Mouse (Mus musculus) kidney, embryonic 16.5 days (tissue): Measurements from ENCODE around the gene Gm10271. TPM values are rescaled to one million over a fixed set of nuclear protein-coding genes. Genes with fewer than 3 reads are reported as not detected.
A peak's percentile ranks its signal among the peaks of the same experiment; 100 is the strongest.

ENCODE experiments used
- ATAC-seq: fragments of 200-750 bp; cut with Nextera tagmentation; 2 replicates; pipeline ENCODE4 v1.8.0; 2017; ENCODE audit warnings: moderate TSS enrichment; ENCODE audit not compliant: low FRiP score, low TSS enrichment
- H3K27ac ChIP-seq: fragments of 300-500 bp; sonication (generic); 2 replicates; pipeline ENCODE4 v1.5.1; 2014; ENCODE audit warnings: low read length
- H3K27me3 ChIP-seq: fragments of 300-500 bp; sonication (generic); 2 replicates; pipeline ENCODE4 v1.6.1; 2014; ENCODE audit warnings: low read length, control low read depth, mixed read lengths; ENCODE audit not compliant: insufficient read depth
- H3K36me3 ChIP-seq: fragments of 300-500 bp; sonication (generic); 2 replicates; pipeline ENCODE4 v1.6.1; 2014; ENCODE audit warnings: low read length, control low read depth, mixed read lengths; ENCODE audit not compliant: insufficient read depth
- H3K4me1 ChIP-seq: fragments of 300-500 bp; sonication (generic); 2 replicates; pipeline ENCODE4 v1.6.1; 2014; ENCODE audit warnings: low read length, control low read depth, mixed read lengths; ENCODE audit not compliant: insufficient read depth
- H3K4me2 ChIP-seq: fragments of 300-500 bp; sonication (generic); replicated peaks from 2 replicates; pipeline ENCODE4 v1.6.1; 2014; ENCODE audit warnings: low read depth, low read length
- H3K4me3 ChIP-seq: fragments of 300-500 bp; sonication (generic); 2 replicates; pipeline ENCODE4 v1.5.1; 2014; ENCODE audit warnings: mild to moderate bottlenecking, low read length
- H3K9ac ChIP-seq: fragments of 300-500 bp; sonication (generic); replicated peaks from 2 replicates; pipeline ENCODE4 v1.6.1; 2014; ENCODE audit warnings: low read length
- H3K9me3 ChIP-seq: fragments of 300-500 bp; sonication (generic); 2 replicates; pipeline ENCODE4 v1.6.1; 2016; ENCODE audit warnings: low read length, control low read depth
- WGBS: fragments of 180-500 bp; shearing (Covaris S2); extraction: QIAGEN DNeasy Blood & Tissue Kit; methylation state at CpG from one replicate; pipeline ENCODE4 v1.1.7; 2014; 5-methylcytosine and 5-hydroxymethylcytosine counted together
- polyA plus RNA-seq: library from polyadenylated mRNA; unstranded; fragments of >200 nt; fragmentation: Nextera tagmentation; extraction: Ambion mirVana; gene quantifications from 2 replicates; pipeline ENCODE4 v1.2.1, GENCODE M21; 2015

Gene Gm10271
- polyA plus RNA-seq, 1 experiment from 2014 or later, result not detected

DNA sequence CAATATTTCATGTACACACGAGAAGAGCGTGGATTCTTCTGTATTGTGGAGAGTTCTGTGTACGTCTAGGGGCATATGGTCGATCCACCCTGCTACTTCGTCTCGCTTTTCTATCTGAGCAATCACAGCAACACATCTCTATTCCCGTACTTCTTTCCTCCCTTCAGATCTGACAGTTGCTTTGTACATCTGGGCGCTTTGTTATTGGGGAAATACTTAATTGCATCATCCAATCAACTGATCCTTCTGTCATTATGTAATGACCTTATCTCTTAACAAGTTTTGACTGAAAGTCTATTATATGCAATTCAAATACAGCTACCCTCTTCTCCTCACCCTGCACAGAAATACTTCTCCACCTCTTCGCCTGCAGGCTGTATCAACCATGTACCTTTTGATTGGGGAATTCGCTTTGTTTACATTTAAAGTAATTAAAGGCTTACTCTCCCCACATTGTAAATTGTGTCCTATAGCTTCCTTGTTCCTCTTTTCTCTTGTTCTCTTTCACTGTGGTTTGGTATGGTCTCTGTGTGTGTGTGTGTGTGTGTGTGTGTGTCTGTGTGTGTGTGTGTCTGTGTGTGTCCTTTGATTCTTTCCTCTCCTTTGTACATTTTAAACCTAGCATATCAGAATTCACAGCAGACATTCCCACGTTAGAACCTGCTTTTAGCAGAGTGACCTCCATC is 45.8 kb downstream of the Gm10271 start:
- H3K4me2 ChIP-seq, result no peak overlapping the region
- no peaks in the 10 kb centered on the region for H3K9me3 ChIP-seq
- no peak overlapping the region for H3K4me3 ChIP-seq
- no peak overlapping the region for H3K9ac ChIP-seq
- H3K27me3 ChIP-seq, result no peaks in the 10 kb centered on the region
- no peaks in the 10 kb centered on the region for H3K4me1 ChIP-seq
- no peak overlapping the region for H3K27ac ChIP-seq
- 91% methylated on average over 11 of the region's 11 CpGs for WGBS
- peaks cover 41% of the 10 kb centered on the region for H3K36me3 ChIP-seq
- no peak for ATAC-seq

GRCm38 (mm10) chr10:116923651-116924495 is 48.5 kb downstream of the Gm10271 start:
- no peak for ATAC-seq
- no peaks in the 10 kb centered on the region for H3K27me3 ChIP-seq
- WGBS, result 91% methylated on average over 19 of the region's 19 CpGs
- H3K4me3 ChIP-seq, result no peak overlapping the region
- no peaks in the 10 kb centered on the region for H3K9me3 ChIP-seq
- H3K4me2 ChIP-seq, result no peak overlapping the region
- no peaks in the 10 kb centered on the region for H3K4me1 ChIP-seq
- no peak overlapping the region for H3K9ac ChIP-seq
- H3K36me3 ChIP-seq, result peaks cover 45% of the 10 kb centered on the region
- H3K27ac ChIP-seq, result no peak overlapping the region

DNA sequence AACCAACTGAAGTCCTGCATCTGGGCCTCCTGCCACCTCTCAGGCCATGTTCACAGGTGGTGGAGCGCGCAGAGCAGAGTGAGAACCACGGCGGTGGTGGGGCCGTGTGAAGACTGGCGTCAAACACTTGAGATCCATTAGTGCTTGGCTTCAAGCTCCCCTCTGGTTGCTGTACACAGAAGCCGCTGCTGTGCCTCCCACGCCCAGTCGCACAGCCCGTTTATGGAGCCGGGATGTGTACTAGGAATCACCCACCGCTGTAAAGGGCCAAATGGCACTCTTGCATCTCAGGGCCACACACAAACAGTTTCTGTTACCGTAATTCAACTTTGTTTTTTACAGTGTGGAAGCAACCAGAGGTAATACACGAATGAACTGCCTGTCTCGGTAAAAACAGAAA is 50.2 kb downstream of the Gm10271 start:
- H3K36me3 ChIP-seq, result peaks cover 37% of the 10 kb centered on the region
- no peaks in the 10 kb centered on the region for H3K9me3 ChIP-seq
- ATAC-seq, result no peak
- H3K27me3 ChIP-seq, result no peaks in the 10 kb centered on the region
- H3K9ac ChIP-seq, result no peak overlapping the region
- no peak overlapping the region for H3K4me2 ChIP-seq
- H3K27ac ChIP-seq, result no peak overlapping the region
- H3K4me3 ChIP-seq, result no peak overlapping the region
- WGBS, result 65% methylated on average over 15 of the region's 15 CpGs
- no peaks in the 10 kb centered on the region for H3K4me1 ChIP-seq

GRCm38 (mm10) chr10:116921416-116921815 is 51.0 kb downstream of the Gm10271 start:
- H3K36me3 ChIP-seq, result peaks cover 32% of the 10 kb centered on the region
- WGBS, result 78% methylated on average over 15 of the region's 15 CpGs

DNA sequence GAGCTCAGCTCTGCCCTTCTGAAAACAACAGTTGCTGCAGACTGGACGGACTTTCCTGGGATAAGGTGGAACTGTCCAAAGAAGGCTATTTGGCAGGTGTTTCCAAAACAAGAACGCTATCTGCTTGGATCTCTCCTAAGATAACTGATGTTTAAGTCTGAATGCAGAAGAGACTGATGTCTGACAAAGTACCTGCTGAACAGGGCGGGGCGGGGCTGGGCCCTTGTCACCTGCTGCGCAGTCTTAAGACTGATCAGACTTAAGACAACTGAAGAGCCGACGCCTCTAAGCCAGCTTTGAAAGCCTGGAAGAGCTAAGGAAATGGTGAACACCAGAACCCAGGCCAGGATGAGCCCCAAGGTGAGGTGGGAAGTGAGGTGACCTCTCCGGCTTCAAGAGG is 51.8 kb downstream of the Gm10271 start:
- H3K4me2 ChIP-seq, result no peak overlapping the region
- H3K9me3 ChIP-seq, result no peaks in the 10 kb centered on the region
- no peak overlapping the region for H3K4me3 ChIP-seq
- no peaks in the 10 kb centered on the region for H3K4me1 ChIP-seq
- H3K27ac ChIP-seq, result no peak overlapping the region
- ATAC-seq, result no peak
- H3K27me3 ChIP-seq, result no peaks in the 10 kb centered on the region
- H3K36me3 ChIP-seq, result peaks cover 33% of the 10 kb centered on the region
- no peak overlapping the region for H3K9ac ChIP-seq
- WGBS, result 93% methylated on average over 8 of the region's 8 CpGs

More at GRCm38 (mm10) chr10:116921416-116921815, 51.0 kb downstream of the Gm10271 start:
- Histone ChIP-seq H3K9me3 (no peaks in the 10 kb centered on the region), H3K4me3 (no peak overlapping the region), H3K4me2 (no peak overlapping the region), H3K4me1 (no peaks in the 10 kb centered on the region), H3K27me3 (no peaks in the 10 kb centered on the region), H3K9ac (no peak overlapping the region), H3K27ac (no peak overlapping the region)
- ATAC-seq, result no peak

DNA sequence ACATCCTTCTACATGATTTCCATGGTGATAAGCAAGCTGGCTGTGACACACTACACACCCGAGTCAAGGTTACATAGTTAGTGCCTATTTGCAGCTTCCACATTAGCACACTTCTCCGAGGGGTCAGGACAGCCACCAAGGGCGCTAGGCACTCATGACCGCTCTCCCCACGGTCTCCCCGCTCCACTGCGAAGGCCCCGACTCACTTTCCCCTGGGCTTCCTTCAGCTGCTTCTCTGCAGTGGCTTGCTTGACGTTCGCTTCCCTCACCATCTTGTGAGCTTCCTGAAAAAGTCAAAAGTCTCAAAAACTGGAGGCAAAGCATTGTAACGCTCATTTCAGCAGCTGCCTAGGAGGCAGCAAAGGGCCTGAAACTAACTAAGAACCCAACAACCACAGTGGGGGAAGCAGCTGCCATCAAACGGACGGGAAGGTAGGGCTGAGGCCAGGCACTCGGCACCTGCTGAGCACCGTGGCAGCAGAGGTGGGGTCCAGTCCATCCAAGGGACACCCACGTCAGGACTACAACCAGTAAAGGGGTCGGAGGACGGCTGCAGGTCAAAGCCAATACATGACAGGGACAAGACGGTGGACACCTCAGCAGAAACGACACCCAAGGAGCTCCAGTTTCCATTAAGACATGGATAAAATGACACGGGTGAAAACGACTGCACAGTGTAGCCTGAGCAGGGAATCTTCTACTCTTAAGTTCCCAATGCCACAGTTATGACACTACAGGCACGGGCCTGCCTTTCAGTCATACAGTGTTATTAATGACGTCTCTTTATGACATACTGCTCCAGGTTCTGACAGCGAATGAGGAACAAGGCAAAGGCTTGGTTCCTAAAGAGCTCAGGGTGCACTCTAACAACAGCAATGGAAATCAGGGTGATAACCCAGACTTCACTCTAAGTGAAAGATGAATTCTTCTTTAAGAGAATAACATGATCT is 52.8 kb downstream of the Gm10271 start:
- Histone ChIP-seq H3K4me1 (no peaks in the 10 kb centered on the region), H3K4me2 (no peak overlapping the region), H3K9me3 (no peaks in the 10 kb centered on the region), H3K9ac (no peak overlapping the region), H3K4me3 (no peak overlapping the region), H3K27ac (no peak overlapping the region), H3K27me3 (no peaks in the 10 kb centered on the region), H3K36me3 (peaks cover 29% of the 10 kb centered on the region)
- ATAC-seq, result no peak
- 83% methylated on average over 25 of the region's 25 CpGs for WGBS

DNA sequence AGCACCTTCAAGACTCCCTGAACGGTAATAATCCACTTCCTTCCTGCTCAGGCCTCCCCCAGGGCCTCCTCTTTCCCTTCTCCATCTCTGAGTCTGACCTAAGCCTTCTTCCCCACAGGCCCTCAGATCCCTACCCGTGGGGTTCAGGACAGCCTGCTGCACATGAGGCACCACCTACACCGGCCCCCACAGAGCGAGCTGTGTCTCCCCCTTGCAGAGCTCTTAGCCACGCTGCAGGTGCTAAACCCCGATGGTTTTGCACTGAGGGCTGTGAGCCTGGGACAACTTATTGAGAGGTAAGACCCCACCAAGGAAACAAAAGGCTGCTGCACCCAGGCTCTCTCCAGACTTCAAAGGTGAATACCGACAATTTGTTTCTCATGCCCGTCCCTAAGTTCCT is 55.8 kb downstream of the Gm10271 start:
- Histone ChIP-seq H3K9ac (no peak overlapping the region), H3K27me3 (no peaks in the 10 kb centered on the region), H3K4me3 (no peak overlapping the region), H3K4me2 (no peak overlapping the region), H3K9me3 (no peaks in the 10 kb centered on the region), H3K36me3 (peaks cover 36% of the 10 kb centered on the region; the same call in 1 of the 2 replicates), H3K4me1 (no peaks in the 10 kb centered on the region), H3K27ac (no peak overlapping the region)
- no peak for ATAC-seq
- WGBS, result 71% methylated on average over 8 of the region's 8 CpGs

- Histone ChIP-seq H3K4me3 (no peak overlapping the region), H3K4me2 (no peak overlapping the region), H3K27ac (no peak overlapping the region), H3K36me3 (peaks cover 41% of the 10 kb centered on the region; the same call in 1 of the 2 replicates), H3K9me3 (no peaks in the 10 kb centered on the region), H3K27me3 (no peaks in the 10 kb centered on the region), H3K4me1 (no peaks in the 10 kb centered on the region), H3K9ac (no peak overlapping the region)
- no peak for ATAC-seq
- 93% methylated on average over 8 of the region's 8 CpGs for WGBS
These were observed 57.1 kb downstream of the Gm10271 start for GRCm38 (mm10) chr10:116915286-116915685.

DNA sequence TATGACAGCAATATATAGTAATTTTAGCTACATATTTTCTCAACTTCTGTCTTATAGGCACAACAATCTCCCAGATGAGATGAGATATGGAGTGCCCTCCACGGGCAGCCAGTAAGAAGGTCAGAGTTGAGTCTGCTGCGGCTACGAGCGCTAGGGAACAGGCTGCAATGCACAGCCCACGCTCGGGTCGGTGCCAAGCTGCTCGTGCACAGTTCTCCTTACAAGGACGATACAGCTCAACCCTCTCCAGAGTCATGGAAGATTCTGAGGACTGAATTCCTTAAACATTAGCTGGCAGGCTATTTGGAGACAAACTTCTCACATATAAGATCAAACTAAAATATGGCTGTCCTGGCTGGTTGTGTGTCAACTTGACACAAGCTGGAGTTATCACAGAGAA is 57.8 kb downstream of the Gm10271 start:
- Histone ChIP-seq H3K4me2 (no peak overlapping the region), H3K9ac (no peak overlapping the region), H3K36me3 (peaks cover 48% of the 10 kb centered on the region), H3K27ac (no peak overlapping the region), H3K27me3 (no peaks in the 10 kb centered on the region), H3K4me1 (no peaks in the 10 kb centered on the region), H3K9me3 (no peaks in the 10 kb centered on the region), H3K4me3 (no peak overlapping the region)
- 83% methylated on average over 9 of the region's 9 CpGs for WGBS
- 0 out of 2 replicates have a peak, but pooled peaks have one; percentile 47 for ATAC-seq
